Mouse (Mus musculus) heart, postnatal 10 days (tissue): Measurements from ENCODE around the gene Myo10. TPM values are rescaled to one million over a fixed set of nuclear protein-coding genes. Genes with fewer than 3 reads are reported as not detected.

ENCODE experiments used
- DNase-seq, 2 experiments: peaks; one replicate each; pipeline ENCODE4 v3.0.0; 2021
- intact Hi-C: fragments of 180-260 bp; cut with DNase I; formaldehyde crosslinking; loops from one replicate; pipeline ENCODE4 v1.15.1; 2025
- total RNA-seq, 2 experiments: library from RNA; stranded (reverse); gene quantifications; 2 replicates each; pipeline ENCODE4 v1.2.3; 2021

Myo10 gene
- total RNA-seq, 2 experiments from 2014 or later, result 52.7 to 61.1 TPM

GRCm38 (mm10) chr15:25688424-25689283 lies 66.3 kb downstream of the Myo10 start:
- DNase-seq, result no peak
- intact Hi-C loops, result no loop called here

- no peak for DNase-seq
These were observed 67.2 kb downstream of the Myo10 start for GRCm38 (mm10) chr15:25689477-25689876.

GRCm38 (mm10) chr15:25690066-25690745 lies 67.9 kb downstream of the Myo10 start:
- no peak for DNase-seq

More at GRCm38 (mm10) chr15:25689477-25689876, 67.2 kb downstream of the Myo10 start:
- intact Hi-C loops, result no loop called here

GRCm38 (mm10) chr15:25690746-25691105 lies 68.4 kb downstream of the Myo10 start:
- intact Hi-C loops, result no loop called here
- DNase-seq, result no peak

More at GRCm38 (mm10) chr15:25690066-25690745, 67.9 kb downstream of the Myo10 start:
- intact Hi-C loops, result no loop called here

- peak in 1 of 2 experiments; percentile 21 for DNase-seq
- intact Hi-C loops, result no loop called here
These were observed 70.1 kb downstream of the Myo10 start for GRCm38 (mm10) chr15:25692254-25692950.

- no peak for DNase-seq
- intact Hi-C loops, result no loop called here
These were observed 71.4 kb downstream of the Myo10 start for GRCm38 (mm10) chr15:25693708-25694107.

GRCm38 (mm10) chr15:25694749-25695148 lies 72.4 kb downstream of the Myo10 start:
- intact Hi-C loops, result no loop called here
- DNase-seq, result no peak

GRCm38 (mm10) chr15:25695253-25695652 lies 72.9 kb downstream of the Myo10 start:
- intact Hi-C loops, result no loop called here
- no peak for DNase-seq

GRCm38 (mm10) chr15:25695883-25696282 lies 73.6 kb downstream of the Myo10 start:
- DNase-seq, result no peak
- intact Hi-C loops, result no loop called here

- DNase-seq, result no peak
- intact Hi-C loops, result no loop called here
These were observed 74.3 kb downstream of the Myo10 start for GRCm38 (mm10) chr15:25696660-25697059.

GRCm38 (mm10) chr15:25699032-25699557 lies 76.8 kb downstream of the Myo10 start:
- intact Hi-C loops, result no loop called here
- no peak for DNase-seq

- no peak for DNase-seq
- intact Hi-C loops, result no loop called here
These were observed 80.3 kb downstream of the Myo10 start for GRCm38 (mm10) chr15:25702602-25703001.

- intact Hi-C loops, result no loop called here
- no peak for DNase-seq
These were observed 82.7 kb downstream of the Myo10 start for GRCm38 (mm10) chr15:25704809-25705585.

- intact Hi-C loops, result no loop called here
- DNase-seq, result no peak
These were observed 84.7 kb downstream of the Myo10 start for GRCm38 (mm10) chr15:25706874-25707554.

GRCm38 (mm10) chr15:25707891-25708290 lies 85.6 kb downstream of the Myo10 start:
- intact Hi-C loops, result no loop called here
- DNase-seq, result no peak

- intact Hi-C loops, result no loop called here
- DNase-seq, result no peak
These were observed 88.6 kb downstream of the Myo10 start for GRCm38 (mm10) chr15:25710876-25711275.

- intact Hi-C loops, result no loop called here
These were observed 90.6 kb downstream of the Myo10 start for GRCm38 (mm10) chr15:25712877-25713276.

GRCm38 (mm10) chr15:25713587-25714361 lies 91.4 kb downstream of the Myo10 start:
- DNase-seq, result no peak
- intact Hi-C loops, result no loop called here

More at GRCm38 (mm10) chr15:25712877-25713276, 90.6 kb downstream of the Myo10 start:
- DNase-seq, result no peak
